Mouse (Mus musculus): Measurements from ENCODE around the gene Pomt1. TPM values are rescaled to one million over a fixed set of nuclear protein-coding genes. Genes with fewer than 3 reads are reported as not detected.

Gene Pomt1
- polyA plus RNA-seq, 1 experiment from 2014 or later, result 36.4 TPM

- peaks cover 93% of the 10 kb centered on the region for H3K36me3 ChIP-seq (ENCODE audit: control insufficient read depth, insufficient read depth, low read length)
- no peak for ATAC-seq
- no peaks in the 10 kb centered on the region for H3K27me3 ChIP-seq (ENCODE audit: control insufficient read depth, insufficient read depth, low read depth, low read length)
- H3K9me3 ChIP-seq (replicated peaks; ENCODE audit: control insufficient read depth, low read length, poor library complexity, severe bottlenecking), result no peaks in the 10 kb centered on the region
- H3K9ac ChIP-seq (ENCODE audit: low read depth, low read length), result no peak overlapping the region
- H3K4me2 ChIP-seq (ENCODE audit: low read length), result no peak overlapping the region
- H3K4me3 ChIP-seq (ENCODE audit: low read depth, low read length), result no peak overlapping the region
- no peaks in the 10 kb centered on the region for H3K4me1 ChIP-seq (ENCODE audit: control insufficient read depth, insufficient read depth, low read length)
- 95% methylated on average over 5 of the region's 5 CpGs for WGBS
- no peak overlapping the region for H3K27ac ChIP-seq (ENCODE audit: low read length)
Observed at GRCm38 (mm10) chr2:32218113-32218512, 18.3 kb upstream of the Pomt1 start.

DNA sequence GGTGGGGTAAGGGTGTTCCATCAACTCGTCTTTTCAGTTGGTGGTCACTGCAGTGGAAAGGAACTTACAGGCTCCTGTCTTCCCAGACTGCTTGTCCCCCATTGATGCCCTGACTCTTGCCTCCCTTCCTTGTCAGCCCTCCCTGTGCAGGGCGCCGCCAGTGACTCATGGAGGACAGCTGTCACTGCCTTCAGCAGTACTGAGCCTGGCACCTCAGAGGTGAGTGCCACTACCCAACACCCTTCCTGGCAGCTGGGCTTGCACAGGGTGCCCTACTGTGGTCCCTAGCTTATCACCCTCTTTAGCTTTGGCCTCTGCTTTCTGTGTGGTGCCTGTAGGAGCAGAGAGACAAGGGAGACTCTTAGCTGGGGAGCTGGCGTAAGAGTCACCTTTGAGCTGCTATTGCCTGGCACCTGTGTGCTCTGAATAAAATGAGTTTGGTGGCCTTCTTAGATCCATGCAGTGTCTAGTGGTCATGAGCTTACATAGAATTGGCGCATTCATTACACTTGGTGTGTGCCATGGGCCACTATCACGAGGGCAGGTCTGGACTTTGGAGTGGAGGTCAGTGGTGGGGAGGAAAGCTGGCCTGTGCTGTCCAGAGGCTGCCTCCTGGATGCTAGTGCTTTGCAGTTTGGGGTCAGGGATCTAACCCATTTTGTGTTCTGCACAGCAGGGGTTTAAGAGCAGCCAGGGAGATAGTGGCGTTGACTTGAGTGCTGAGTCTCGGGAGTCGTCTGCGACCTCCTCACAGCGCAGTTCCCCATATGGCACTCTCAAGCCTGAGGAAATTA lies 17.7 kb upstream of the Pomt1 start:
- Histone ChIP-seq H3K4me3 (ENCODE audit: low read depth, low read length) (no peak overlapping the region), H3K36me3 (ENCODE audit: control insufficient read depth, insufficient read depth, low read length) (peaks cover 93% of the 10 kb centered on the region), H3K4me1 (ENCODE audit: control insufficient read depth, insufficient read depth, low read length) (no peaks in the 10 kb centered on the region), H3K4me2 (ENCODE audit: low read length) (no peak overlapping the region), H3K9ac (ENCODE audit: low read depth, low read length) (no peak overlapping the region), H3K9me3 (replicated peaks; ENCODE audit: control insufficient read depth, low read length, poor library complexity, severe bottlenecking) (no peaks in the 10 kb centered on the region), H3K27ac (ENCODE audit: low read length) (no peak overlapping the region), H3K27me3 (ENCODE audit: control insufficient read depth, insufficient read depth, low read depth, low read length) (no peaks in the 10 kb centered on the region)
- ATAC-seq, result no peak
- 86% methylated on average over 11 of the region's 11 CpGs for WGBS

GRCm38 (mm10) chr2:32219501-32219900 lies 16.9 kb upstream of the Pomt1 start:
- WGBS, result 95% methylated on average over 14 of the region's 14 CpGs
- H3K27ac ChIP-seq (ENCODE audit: low read length), result no peak overlapping the region
- no peaks in the 10 kb centered on the region for H3K4me1 ChIP-seq (ENCODE audit: control insufficient read depth, insufficient read depth, low read length)
- no peaks in the 10 kb centered on the region for H3K9me3 ChIP-seq (replicated peaks; ENCODE audit: control insufficient read depth, low read length, poor library complexity, severe bottlenecking)
- H3K4me3 ChIP-seq (ENCODE audit: low read depth, low read length), result no peak overlapping the region
- no peak overlapping the region for H3K9ac ChIP-seq (ENCODE audit: low read depth, low read length)
- H3K27me3 ChIP-seq (ENCODE audit: control insufficient read depth, insufficient read depth, low read depth, low read length), result no peaks in the 10 kb centered on the region
- peaks cover 94% of the 10 kb centered on the region for H3K36me3 ChIP-seq (ENCODE audit: control insufficient read depth, insufficient read depth, low read length)
- H3K4me2 ChIP-seq (ENCODE audit: low read length), result no peak overlapping the region
- no peak for ATAC-seq

GRCm38 (mm10) chr2:32220021-32220420 lies 16.4 kb upstream of the Pomt1 start:
- 92% methylated on average over 6 of the region's 6 CpGs for whole genome bisulfite sequencing
- Histone ChIP-seq H3K4me2 (ENCODE audit: low read length) (no peak overlapping the region), H3K9me3 (replicated peaks; ENCODE audit: control insufficient read depth, low read length, poor library complexity, severe bottlenecking) (no peaks in the 10 kb centered on the region), H3K4me3 (ENCODE audit: low read depth, low read length) (no peak overlapping the region), H3K36me3 (ENCODE audit: control insufficient read depth, insufficient read depth, low read length) (peaks cover 90% of the 10 kb centered on the region), H3K27ac (ENCODE audit: low read length) (no peak overlapping the region), H3K4me1 (ENCODE audit: control insufficient read depth, insufficient read depth, low read length) (no peaks in the 10 kb centered on the region), H3K9ac (ENCODE audit: low read depth, low read length) (no peak overlapping the region), H3K27me3 (ENCODE audit: control insufficient read depth, insufficient read depth, low read depth, low read length) (no peaks in the 10 kb centered on the region)
- no peak for ATAC-seq

DNA sequence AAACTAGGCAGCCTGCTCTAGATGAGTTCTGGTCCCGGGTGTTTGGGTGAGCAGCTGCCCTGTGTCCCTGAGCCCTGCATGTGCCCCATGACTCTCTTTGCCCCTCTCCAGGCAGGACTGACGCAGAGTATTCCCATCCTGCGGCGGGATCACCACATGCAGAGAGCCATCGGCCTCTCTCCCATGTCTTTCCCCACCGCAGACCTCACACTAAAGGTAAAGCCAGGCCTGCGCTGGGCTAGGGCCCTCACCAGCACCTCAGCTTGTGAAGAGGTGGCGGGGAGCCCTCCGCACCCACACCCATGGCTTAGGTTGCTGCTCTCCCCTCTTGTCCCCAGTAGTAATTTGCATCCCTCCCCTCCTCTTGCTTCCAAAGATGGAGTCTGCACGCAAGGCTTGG lies 15.4 kb upstream of the Pomt1 start:
- H3K4me2 ChIP-seq (ENCODE audit: low read length), result no peak overlapping the region
- WGBS, result 92% methylated on average over 10 of the region's 10 CpGs
- H3K4me3 ChIP-seq (ENCODE audit: low read depth, low read length), result no peak overlapping the region
- H3K27ac ChIP-seq (ENCODE audit: low read length), result no peak overlapping the region
- no peaks in the 10 kb centered on the region for H3K27me3 ChIP-seq (ENCODE audit: control insufficient read depth, insufficient read depth, low read depth, low read length)
- H3K9me3 ChIP-seq (replicated peaks; ENCODE audit: control insufficient read depth, low read length, poor library complexity, severe bottlenecking), result no peaks in the 10 kb centered on the region
- H3K9ac ChIP-seq (ENCODE audit: low read depth, low read length), result no peak overlapping the region
- peaks cover 83% of the 10 kb centered on the region for H3K36me3 ChIP-seq (ENCODE audit: control insufficient read depth, insufficient read depth, low read length)
- no peak for ATAC-seq
- H3K4me1 ChIP-seq (ENCODE audit: control insufficient read depth, insufficient read depth, low read length), result no peaks in the 10 kb centered on the region

- Histone ChIP-seq H3K4me3 (ENCODE audit: low read depth, low read length) (no peak overlapping the region), H3K36me3 (ENCODE audit: control insufficient read depth, insufficient read depth, low read length) (peaks cover 82% of the 10 kb centered on the region), H3K27ac (ENCODE audit: low read length) (no peak overlapping the region), H3K27me3 (ENCODE audit: control insufficient read depth, insufficient read depth, low read depth, low read length) (no peaks in the 10 kb centered on the region), H3K4me1 (ENCODE audit: control insufficient read depth, insufficient read depth, low read length) (no peaks in the 10 kb centered on the region), H3K4me2 (ENCODE audit: low read length) (no peak overlapping the region), H3K9ac (ENCODE audit: low read depth, low read length) (no peak overlapping the region), H3K9me3 (replicated peaks; ENCODE audit: control insufficient read depth, low read length, poor library complexity, severe bottlenecking) (no peaks in the 10 kb centered on the region)
- no peak for ATAC-seq
- WGBS, result 89% methylated on average over 7 of the region's 7 CpGs
Observed at GRCm38 (mm10) chr2:32221577-32221976, 14.8 kb upstream of the Pomt1 start.

GRCm38 (mm10) chr2:32222057-32222456 lies 14.3 kb upstream of the Pomt1 start:
- ATAC-seq, result no peak
- Histone ChIP-seq H3K36me3 (ENCODE audit: control insufficient read depth, insufficient read depth, low read length) (peaks cover 79% of the 10 kb centered on the region), H3K27ac (ENCODE audit: low read length) (no peak overlapping the region), H3K9ac (ENCODE audit: low read depth, low read length) (no peak overlapping the region), H3K27me3 (ENCODE audit: control insufficient read depth, insufficient read depth, low read depth, low read length) (no peaks in the 10 kb centered on the region), H3K4me1 (ENCODE audit: control insufficient read depth, insufficient read depth, low read length) (no peaks in the 10 kb centered on the region), H3K4me3 (ENCODE audit: low read depth, low read length) (no peak overlapping the region), H3K4me2 (ENCODE audit: low read length) (no peak overlapping the region), H3K9me3 (replicated peaks; ENCODE audit: control insufficient read depth, low read length, poor library complexity, severe bottlenecking) (no peaks in the 10 kb centered on the region)
- 83% methylated on average over 10 of the region's 10 CpGs for WGBS

DNA sequence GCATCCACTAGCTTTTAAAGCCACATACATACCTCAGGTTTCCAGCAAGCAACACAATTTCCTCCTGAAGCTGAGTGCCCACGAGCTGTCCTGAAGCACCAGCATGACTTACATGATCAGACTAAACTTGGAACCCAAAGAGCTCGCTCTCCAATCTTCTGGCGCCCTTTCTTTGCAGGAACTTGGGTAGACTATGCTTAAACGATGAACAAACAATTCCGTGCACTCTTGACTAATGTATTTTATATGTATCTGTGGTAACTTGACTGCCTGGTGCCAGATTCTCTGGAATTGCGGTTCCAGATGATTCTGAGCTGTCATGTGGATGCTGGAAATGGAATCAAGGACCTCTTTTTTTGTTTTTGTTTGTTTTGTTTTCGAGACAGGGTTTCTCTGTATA lies 957 bp upstream of the Pomt1 start:
- no peak for ATAC-seq

GRCm38 (mm10) chr2:32236760-32237487 lies 534 bp downstream of the Pomt1 start:
- Histone ChIP-seq H3K4me3 (ENCODE audit: low read depth, low read length) (peak overlapping the region; percentile 75), H3K9ac (ENCODE audit: low read depth, low read length) (peak overlapping the region; percentile 81), H3K4me1 (ENCODE audit: control insufficient read depth, insufficient read depth, low read length) (peaks cover 21% of the 10 kb centered on the region), H3K27ac (ENCODE audit: low read length) (peak overlapping the region; percentile 79), H3K9me3 (replicated peaks; ENCODE audit: control insufficient read depth, low read length, poor library complexity, severe bottlenecking) (no peaks in the 10 kb centered on the region), H3K36me3 (ENCODE audit: control insufficient read depth, insufficient read depth, low read length) (peaks cover 17% of the 10 kb centered on the region), H3K4me2 (ENCODE audit: low read length) (peak overlapping the region; percentile 93), H3K27me3 (ENCODE audit: control insufficient read depth, insufficient read depth, low read depth, low read length) (no peaks in the 10 kb centered on the region)
- peak; percentile 63 for ATAC-seq
- 0% methylated on average over 20 of the region's 20 CpGs for WGBS

More for the DNA sequence above, 957 bp upstream of the Pomt1 start:
- H3K27me3 ChIP-seq (ENCODE audit: control insufficient read depth, insufficient read depth, low read depth, low read length), result no peaks in the 10 kb centered on the region
- H3K9ac ChIP-seq (ENCODE audit: low read depth, low read length), result peak overlapping the region; percentile 44; the same call in 1 of the 2 replicates
- 37% methylated on average over 7 of the region's 7 CpGs for WGBS
- peak overlapping the region; percentile 89 for H3K4me2 ChIP-seq (ENCODE audit: low read length)
- H3K36me3 ChIP-seq (ENCODE audit: control insufficient read depth, insufficient read depth, low read length), result peaks cover 30% of the 10 kb centered on the region
- H3K27ac ChIP-seq (ENCODE audit: low read length), result peak overlapping the region; percentile 79
- H3K9me3 ChIP-seq (replicated peaks; ENCODE audit: control insufficient read depth, low read length, poor library complexity, severe bottlenecking), result no peaks in the 10 kb centered on the region
- peak overlapping the region; percentile 75 for H3K4me3 ChIP-seq (ENCODE audit: low read depth, low read length)
- H3K4me1 ChIP-seq (ENCODE audit: control insufficient read depth, insufficient read depth, low read length), result peaks cover 21% of the 10 kb centered on the region
